Mouse (Mus musculus) heart, embryonic 15.5 days (tissue): ENCODE results near the gene Cd28. TPM values are rescaled to one million over a fixed set of nuclear protein-coding genes. Genes with fewer than 3 reads are reported as not detected.
A peak's percentile ranks its signal among the peaks of the same experiment; 100 is the strongest.

Experiments
- ATAC-seq: fragments of 200-750 bp; cut with Nextera tagmentation; replicated peaks from 2 replicates; pipeline ENCODE4 v1.8.0; 2017; ENCODE audit warnings: low read depth, moderate TSS enrichment; ENCODE audit not compliant: insufficient number of reproducible peaks, insufficient read depth, low FRiP score
- H3K27ac ChIP-seq: fragments of 300-500 bp; sonication (generic); 2 replicates; pipeline ENCODE4 v1.5.1; 2015; ENCODE audit warnings: mild to moderate bottlenecking, inconsistent platforms
- H3K27me3 ChIP-seq: fragments of 300-500 bp; sonication (generic); 2 replicates; pipeline ENCODE4 v1.6.1; 2015; ENCODE audit warnings: inconsistent platforms
- H3K36me3 ChIP-seq: fragments of 300-500 bp; sonication (generic); 2 replicates; pipeline ENCODE4 v1.6.1; 2015; ENCODE audit warnings: mild to moderate bottlenecking, inconsistent platforms
- H3K4me1 ChIP-seq: fragments of 300-500 bp; sonication (generic); replicated peaks from 2 replicates; pipeline ENCODE4 v1.6.1; 2015; ENCODE audit warnings: inconsistent platforms
- H3K4me2 ChIP-seq: fragments of 300-500 bp; sonication (generic); 2 replicates; pipeline ENCODE4 v1.6.1; 2015; ENCODE audit warnings: inconsistent platforms, mild to moderate bottlenecking, moderate library complexity
- H3K4me3 ChIP-seq: fragments of 300-500 bp; sonication (generic); 2 replicates; pipeline ENCODE4 v1.5.1; 2015; ENCODE audit warnings: mild to moderate bottlenecking, inconsistent platforms
- H3K9ac ChIP-seq: fragments of 300-500 bp; sonication (generic); 2 replicates; pipeline ENCODE4 v1.6.1; 2015; ENCODE audit warnings: mild to moderate bottlenecking, inconsistent platforms
- H3K9me3 ChIP-seq: fragments of 300-500 bp; sonication (generic); replicated peaks from 2 replicates; pipeline ENCODE4 v1.6.1; 2016; ENCODE audit warnings: inconsistent platforms
- WGBS: fragments of 180-500 bp; shearing (Covaris S2); methylation state at CpG from one replicate; pipeline ENCODE4 v1.1.7; 2015; ENCODE audit warnings: mixed read lengths; 5-methylcytosine and 5-hydroxymethylcytosine counted together
- polyA plus RNA-seq: library from polyadenylated mRNA; unstranded; fragments of >200 nt; fragmentation: Nextera tagmentation; extraction: Ambion mirVana; gene quantifications from 2 replicates; pipeline ENCODE4 v1.2.1, GENCODE M21; 2015

The Cd28 gene
- polyA plus RNA-seq, 1 experiment from 2014 or later = 0.33 TPM

DNA sequence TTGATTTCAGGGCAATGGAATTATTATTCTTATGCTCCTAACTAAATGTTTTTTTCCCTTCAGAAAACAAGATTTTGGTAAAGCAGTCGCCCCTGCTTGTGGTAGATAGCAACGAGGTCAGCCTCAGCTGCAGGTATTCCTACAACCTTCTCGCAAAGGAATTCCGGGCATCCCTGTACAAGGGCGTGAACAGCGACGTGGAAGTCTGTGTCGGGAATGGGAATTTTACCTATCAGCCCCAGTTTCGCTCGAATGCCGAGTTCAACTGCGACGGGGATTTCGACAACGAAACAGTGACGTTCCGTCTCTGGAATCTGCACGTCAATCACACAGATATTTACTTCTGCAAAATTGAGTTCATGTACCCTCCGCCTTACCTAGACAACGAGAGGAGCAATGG, 46.3 kb downstream of the Cd28 start:
- H3K27me3 ChIP-seq = no peaks in the 10 kb centered on the region
- no peaks in the 10 kb centered on the region for H3K9me3 ChIP-seq
- no peaks in the 10 kb centered on the region for H3K36me3 ChIP-seq
- no peak overlapping the region for H3K9ac ChIP-seq
- 67% methylated on average over 20 of the region's 20 CpGs for WGBS
- ATAC-seq = no peak
- H3K27ac ChIP-seq = no peak overlapping the region
- no peak overlapping the region for H3K4me3 ChIP-seq
- H3K4me2 ChIP-seq = 0 out of 2 replicates have a peak overlapping the region, but pooled peaks have one; percentile 9
- H3K4me1 ChIP-seq = no peaks in the 10 kb centered on the region

DNA sequence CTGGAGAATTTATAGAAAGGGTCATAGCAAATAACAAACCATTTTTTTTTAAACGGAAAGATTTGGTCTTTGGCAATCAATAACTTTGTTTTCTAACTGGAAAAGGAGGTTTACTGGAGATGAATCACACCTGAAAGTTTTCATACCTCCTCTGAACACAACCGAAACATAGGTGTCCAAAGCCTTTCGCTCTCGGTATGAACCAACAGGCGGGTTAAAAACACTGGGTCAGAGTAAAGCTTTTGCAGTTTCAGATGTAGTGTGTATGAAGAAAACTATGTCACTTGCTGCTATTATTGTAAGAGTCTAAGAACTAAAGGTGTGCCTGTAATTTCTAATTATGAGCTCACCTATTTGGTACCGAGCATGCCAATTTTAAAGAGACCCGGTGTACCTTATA, 55.2 kb downstream of the Cd28 start:
- no peak overlapping the region for H3K9ac ChIP-seq
- no peak for ATAC-seq
- H3K4me3 ChIP-seq = no peak overlapping the region
- WGBS = 88% methylated on average over 7 of the region's 7 CpGs
- H3K27me3 ChIP-seq = no peaks in the 10 kb centered on the region
- no peaks in the 10 kb centered on the region for H3K9me3 ChIP-seq
- no peaks in the 10 kb centered on the region for H3K4me1 ChIP-seq
- no peak overlapping the region for H3K27ac ChIP-seq
- no peak overlapping the region for H3K4me2 ChIP-seq
- H3K36me3 ChIP-seq = no peaks in the 10 kb centered on the region

DNA sequence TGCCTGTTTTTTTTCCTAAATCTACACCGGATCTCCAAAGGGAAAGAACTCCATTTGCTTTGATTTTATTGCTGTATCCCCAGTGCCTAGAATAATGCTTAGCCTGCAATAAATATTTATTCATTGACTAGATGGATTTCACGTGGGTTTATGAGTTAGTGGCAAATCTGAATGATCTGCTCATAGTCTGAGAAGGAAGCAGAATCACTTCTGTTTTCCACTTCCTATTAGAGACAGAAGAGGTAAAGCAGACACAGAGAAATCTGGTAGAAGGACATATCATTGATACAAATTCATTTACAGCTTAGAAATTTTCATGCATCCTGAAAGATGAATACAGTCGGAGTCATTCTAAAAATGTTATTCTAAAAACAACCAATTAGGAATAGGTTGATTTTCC, 56.6 kb downstream of the Cd28 start:
- Histone ChIP-seq H3K9me3 (no peaks in the 10 kb centered on the region), H3K4me3 (no peak overlapping the region), H3K4me2 (no peak overlapping the region), H3K9ac (no peak overlapping the region), H3K27me3 (no peaks in the 10 kb centered on the region), H3K36me3 (no peaks in the 10 kb centered on the region), H3K4me1 (no peaks in the 10 kb centered on the region), H3K27ac (no peak overlapping the region)
- 78% methylated on average over 3 of the region's 3 CpGs for WGBS
- ATAC-seq = no peak

DNA sequence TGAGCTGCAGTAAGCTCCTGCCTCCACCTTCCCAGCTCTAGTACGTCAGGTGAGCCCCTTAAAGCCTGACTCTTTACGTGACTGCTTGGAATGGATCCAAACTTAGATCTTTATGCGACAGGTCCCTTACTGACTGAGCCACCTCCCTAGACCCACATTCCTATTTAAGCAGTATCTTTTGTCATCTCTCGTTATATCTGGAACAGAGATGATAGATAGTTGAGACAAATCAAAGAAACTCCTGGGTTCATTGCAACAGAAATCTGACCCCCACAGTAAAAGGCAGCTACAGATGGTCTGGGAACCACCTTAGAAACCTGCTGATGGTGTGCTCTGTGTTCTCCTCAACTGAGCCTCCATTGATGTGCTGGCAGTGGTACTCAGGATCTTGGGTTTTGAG, 59.6 kb downstream of the Cd28 start:
- WGBS = 83% methylated on average over 4 of the region's 4 CpGs
- Histone ChIP-seq H3K9ac (no peak overlapping the region), H3K36me3 (no peaks in the 10 kb centered on the region), H3K4me2 (no peak overlapping the region), H3K9me3 (no peaks in the 10 kb centered on the region), H3K4me1 (peaks cover 7% of the 10 kb centered on the region), H3K4me3 (no peak overlapping the region), H3K27me3 (no peaks in the 10 kb centered on the region), H3K27ac (no peak overlapping the region)
- ATAC-seq = no peak

DNA sequence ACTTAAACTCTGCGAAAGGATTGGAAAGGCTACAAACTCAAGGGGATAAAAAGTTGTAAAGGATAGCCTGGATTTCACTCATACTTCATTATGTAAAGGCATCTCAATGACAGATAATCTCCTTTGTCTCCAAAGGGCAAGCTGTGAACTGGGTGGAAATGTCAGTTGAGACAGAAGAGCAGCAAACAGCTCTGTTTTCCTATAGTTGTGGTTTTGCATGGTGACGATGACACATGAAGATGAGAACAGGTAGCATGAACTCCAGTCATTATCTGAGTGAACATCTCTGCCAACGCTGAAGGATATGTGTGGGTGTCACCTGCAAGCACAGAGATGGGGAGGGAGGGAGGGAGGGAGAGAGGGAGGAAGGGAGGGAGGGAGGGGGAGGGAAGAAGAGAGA, 60.3 kb downstream of the Cd28 start:
- Histone ChIP-seq H3K36me3 (no peaks in the 10 kb centered on the region), H3K4me3 (no peak overlapping the region), H3K27ac (no peak overlapping the region), H3K4me1 (peaks cover 7% of the 10 kb centered on the region), H3K9me3 (no peaks in the 10 kb centered on the region), H3K4me2 (no peak overlapping the region), H3K27me3 (no peaks in the 10 kb centered on the region), H3K9ac (no peak overlapping the region)
- ATAC-seq = no peak
- WGBS = 72% methylated on average over 3 of the region's 3 CpGs

DNA sequence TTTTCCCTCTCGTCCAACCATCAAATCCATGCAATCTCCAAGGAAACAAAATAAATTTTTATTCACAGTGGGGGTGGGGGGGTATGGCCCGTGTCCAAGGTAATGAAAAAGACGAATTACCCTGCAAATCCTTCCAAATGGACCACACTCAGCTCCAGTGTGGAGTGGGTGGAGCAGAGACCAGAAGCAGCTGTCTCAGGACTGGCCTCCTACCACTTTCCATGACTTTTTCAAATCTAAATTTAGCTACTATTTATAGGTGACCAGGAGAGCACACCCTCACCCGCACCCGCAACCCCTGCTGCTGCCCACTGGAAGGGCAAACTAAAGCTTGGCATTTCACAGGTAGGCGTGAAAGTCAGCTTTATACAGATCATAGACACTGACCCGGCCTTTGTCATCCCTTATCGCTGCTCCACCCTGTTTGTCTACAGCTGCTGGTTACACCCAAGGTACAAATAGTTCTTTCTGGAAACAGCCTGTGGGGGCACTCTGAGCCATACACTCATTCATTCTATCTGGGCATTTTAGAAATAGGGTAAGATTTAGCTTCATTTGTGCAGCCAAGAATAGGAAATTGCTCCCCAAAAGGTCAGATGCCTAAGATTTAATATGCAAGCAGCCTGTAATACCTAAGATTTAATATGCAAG, 62.0 kb downstream of the Cd28 start:
- H3K27ac ChIP-seq = peak overlapping the region; percentile 44
- 53% methylated on average over 8 of the region's 8 CpGs for WGBS
- H3K4me2 ChIP-seq = 0 out of 2 replicates have a peak overlapping the region, but pooled peaks have one; percentile 4
- no peaks in the 10 kb centered on the region for H3K9me3 ChIP-seq
- no peak overlapping the region for H3K4me3 ChIP-seq
- no peak for ATAC-seq
- no peaks in the 10 kb centered on the region for H3K36me3 ChIP-seq
- no peak overlapping the region for H3K9ac ChIP-seq
- H3K4me1 ChIP-seq = peaks cover 7% of the 10 kb centered on the region
- H3K27me3 ChIP-seq = no peaks in the 10 kb centered on the region

DNA sequence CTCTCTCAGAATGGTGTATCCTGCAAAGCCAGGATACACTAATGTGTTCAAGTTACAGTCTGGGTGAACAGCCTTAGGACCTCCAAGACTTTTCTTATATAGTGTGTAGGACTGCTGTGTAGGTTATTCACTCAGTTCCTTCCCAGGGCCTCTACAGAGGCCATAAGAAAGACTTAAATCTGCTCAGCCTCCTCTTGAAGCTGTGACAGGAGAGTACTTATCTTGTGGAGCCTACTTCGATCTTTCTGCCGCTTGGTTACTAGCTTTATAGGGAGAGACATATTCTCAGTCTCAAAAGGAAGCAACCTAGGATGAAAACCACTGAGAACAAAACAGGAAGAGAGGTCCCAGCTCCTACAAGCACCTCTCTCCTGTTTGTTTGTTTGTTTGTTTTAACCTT, 62.6 kb downstream of the Cd28 start:
- Histone ChIP-seq H3K27ac (no peak overlapping the region), H3K4me2 (no peak overlapping the region), H3K4me1 (peaks cover 7% of the 10 kb centered on the region), H3K9ac (no peak overlapping the region), H3K4me3 (no peak overlapping the region), H3K9me3 (no peaks in the 10 kb centered on the region), H3K27me3 (no peaks in the 10 kb centered on the region), H3K36me3 (no peaks in the 10 kb centered on the region)
- 63% methylated on average over 2 of the region's 2 CpGs for WGBS
- no peak for ATAC-seq

DNA sequence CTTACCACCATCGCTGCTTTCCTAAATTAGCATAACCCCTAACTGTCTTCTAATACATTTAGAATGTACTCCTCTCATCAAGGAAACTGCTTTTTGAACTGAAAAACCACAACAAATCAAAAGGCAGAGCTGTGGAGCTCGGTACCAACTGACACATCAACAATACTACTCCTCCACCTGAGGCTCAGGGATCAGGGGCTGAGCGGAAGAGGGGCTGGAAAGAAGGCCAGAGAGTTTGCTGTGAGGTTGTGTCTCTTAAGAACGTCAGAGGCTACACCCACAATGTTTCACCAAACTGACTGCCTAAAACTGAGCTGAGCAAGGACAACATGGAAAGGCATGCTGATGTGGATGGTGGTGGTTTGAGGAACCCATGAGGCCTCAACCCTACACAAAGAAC, 65.1 kb downstream of the Cd28 start:
- no peak overlapping the region for H3K27ac ChIP-seq
- H3K4me2 ChIP-seq = no peak overlapping the region
- no peaks in the 10 kb centered on the region for H3K36me3 ChIP-seq
- no peak for ATAC-seq
- H3K9me3 ChIP-seq = no peaks in the 10 kb centered on the region
- 73% methylated on average over 4 of the region's 4 CpGs for WGBS
- H3K4me3 ChIP-seq = no peak overlapping the region
- H3K27me3 ChIP-seq = no peaks in the 10 kb centered on the region
- no peak overlapping the region for H3K9ac ChIP-seq
- peaks cover 7% of the 10 kb centered on the region for H3K4me1 ChIP-seq

DNA sequence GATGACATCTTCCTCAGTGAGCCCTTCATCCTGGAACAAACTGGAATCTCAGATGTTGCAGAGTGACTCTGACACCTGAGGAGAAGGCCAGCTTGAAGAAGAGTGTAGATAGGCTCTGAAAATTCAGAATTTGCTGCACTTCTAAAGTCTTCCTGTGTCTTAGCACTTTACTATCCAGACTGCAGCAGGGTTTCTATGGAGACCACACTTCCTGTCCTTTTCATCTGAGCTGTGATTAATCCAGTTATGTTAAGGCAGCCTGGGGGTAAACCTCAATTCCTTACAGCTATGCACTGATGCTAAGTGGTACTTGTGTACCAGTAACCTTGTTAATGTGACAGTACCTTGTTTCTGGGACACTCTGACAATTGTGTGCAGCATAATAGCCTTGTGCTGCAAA, 77.1 kb downstream of the Cd28 start:
- Histone ChIP-seq H3K4me2 (no peak overlapping the region), H3K4me3 (no peak overlapping the region), H3K27me3 (no peaks in the 10 kb centered on the region), H3K4me1 (0 out of 2 replicates have a peak, but pooled peaks cover 2% of the 10 kb centered on the region), H3K9ac (no peak overlapping the region), H3K9me3 (no peaks in the 10 kb centered on the region), H3K36me3 (no peaks in the 10 kb centered on the region), H3K27ac (no peak overlapping the region)
- no peak for ATAC-seq

DNA sequence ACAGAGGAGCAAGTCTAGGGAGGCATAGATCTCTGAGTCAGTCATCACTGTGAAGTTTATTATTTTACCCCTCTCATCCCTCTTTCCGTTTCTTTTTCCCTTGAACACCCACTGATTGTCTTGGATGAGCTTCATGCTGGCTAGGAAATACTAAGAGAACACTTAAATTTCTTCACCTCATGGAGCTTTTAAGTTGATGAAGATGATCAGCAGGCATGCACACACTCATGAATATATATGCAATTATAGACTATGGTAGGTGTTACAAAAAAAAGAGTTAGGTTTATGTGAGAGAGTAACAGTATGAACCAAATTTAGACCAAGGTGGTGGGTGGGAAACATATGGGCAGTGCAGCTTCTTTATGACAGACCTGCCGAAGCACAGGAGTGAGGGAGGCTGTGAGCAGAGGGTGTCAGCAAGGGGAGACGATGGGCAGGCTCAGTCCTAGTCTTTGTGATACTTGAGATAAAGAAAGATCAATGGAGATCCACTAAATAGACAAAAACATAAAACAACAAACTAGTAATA, 79.1 kb downstream of the Cd28 start:
- ATAC-seq = no peak
- Histone ChIP-seq H3K27ac (no peak overlapping the region), H3K36me3 (no peaks in the 10 kb centered on the region), H3K27me3 (no peaks in the 10 kb centered on the region), H3K9me3 (no peaks in the 10 kb centered on the region), H3K4me3 (no peak overlapping the region), H3K4me1 (0 out of 2 replicates have a peak, but pooled peaks cover 3% of the 10 kb centered on the region), H3K9ac (no peak overlapping the region), H3K4me2 (no peak overlapping the region)
- 65% methylated on average over 3 of the region's 3 CpGs for WGBS

DNA sequence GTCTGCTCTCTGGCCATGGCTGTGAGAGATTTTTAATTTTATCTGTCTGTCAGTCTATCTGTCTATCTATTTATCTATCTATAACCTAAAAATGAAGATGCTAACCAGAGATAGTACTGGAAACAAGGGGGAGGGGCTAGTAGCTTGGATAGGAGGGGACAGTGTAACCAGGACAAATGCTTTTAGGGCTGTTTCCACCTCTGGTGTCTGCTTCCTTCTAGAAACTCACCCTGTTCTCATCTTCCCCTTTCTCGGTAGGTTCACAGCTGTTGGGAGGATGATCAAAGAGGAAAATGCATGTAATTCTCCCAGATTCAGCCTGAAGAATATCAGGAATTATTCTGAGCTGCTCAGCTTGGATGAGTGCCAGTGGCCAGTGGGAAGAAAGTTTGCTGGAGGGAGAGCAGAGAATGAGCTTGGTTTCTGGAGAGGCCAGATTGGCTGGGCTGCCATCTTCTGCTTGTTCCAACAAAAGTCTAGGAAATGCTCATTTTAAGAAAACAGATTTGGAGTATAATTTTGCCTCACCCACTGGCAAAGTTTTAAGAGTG, 83.3 kb downstream of the Cd28 start:
- Histone ChIP-seq H3K9ac (no peak overlapping the region), H3K4me1 (0 out of 2 replicates have a peak, but pooled peaks cover 9% of the 10 kb centered on the region), H3K4me3 (no peak overlapping the region), H3K36me3 (no peaks in the 10 kb centered on the region), H3K4me2 (no peak overlapping the region), H3K27me3 (no peaks in the 10 kb centered on the region), H3K27ac (no peak overlapping the region), H3K9me3 (no peaks in the 10 kb centered on the region)
- WGBS = 46% methylated on average over 1 of the region's 1 CpGs
- no peak for ATAC-seq

DNA sequence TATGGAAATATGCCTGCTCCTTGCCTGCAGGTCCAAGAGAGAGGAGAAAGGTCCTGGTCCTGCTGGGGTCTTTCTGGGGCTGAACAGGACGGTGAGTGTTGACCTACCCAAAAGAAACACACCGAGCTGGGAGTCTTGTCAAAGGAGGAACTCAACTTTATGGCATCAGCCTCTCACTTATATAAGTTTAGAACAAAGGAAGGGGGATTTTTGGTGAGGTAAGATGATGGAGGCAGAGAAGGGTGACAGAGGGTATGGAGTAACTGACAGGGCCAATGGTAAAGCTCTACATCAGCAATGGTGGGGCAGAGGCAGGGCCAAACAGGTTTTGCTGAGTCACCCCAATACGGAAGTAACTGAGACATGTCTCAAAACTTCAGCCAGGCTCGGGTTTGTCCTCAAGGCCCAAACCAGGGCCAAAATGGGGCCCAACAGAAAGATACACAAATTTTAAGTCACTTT, 84.6 kb downstream of the Cd28 start:
- Histone ChIP-seq H3K4me1 (0 out of 2 replicates have a peak, but pooled peaks cover 9% of the 10 kb centered on the region), H3K9me3 (no peaks in the 10 kb centered on the region), H3K4me2 (no peak overlapping the region), H3K4me3 (no peak overlapping the region), H3K9ac (no peak overlapping the region), H3K27me3 (no peaks in the 10 kb centered on the region), H3K27ac (no peak overlapping the region), H3K36me3 (no peaks in the 10 kb centered on the region)
- ATAC-seq = no peak
- WGBS = 86% methylated on average over 4 of the region's 4 CpGs
